Mouse (Mus musculus) ovary, adult 2 months (tissue): ENCODE results near the gene Brd7. TPM values are rescaled to one million over a fixed set of nuclear protein-coding genes. Genes with fewer than 3 reads are reported as not detected.

Experiments used
- polyA plus RNA-seq: library from polyadenylated mRNA; depleted of rRNA; stranded (reverse); fragments of >200 nt; gene quantifications from 2 replicates; pipeline ENCODE4 v1.2.3, GENCODE M21; 2012; rRNA removed

Brd7 gene
- polyA plus RNA-seq: 20.0 and 21.4 TPM in 2 replicates

DNA sequence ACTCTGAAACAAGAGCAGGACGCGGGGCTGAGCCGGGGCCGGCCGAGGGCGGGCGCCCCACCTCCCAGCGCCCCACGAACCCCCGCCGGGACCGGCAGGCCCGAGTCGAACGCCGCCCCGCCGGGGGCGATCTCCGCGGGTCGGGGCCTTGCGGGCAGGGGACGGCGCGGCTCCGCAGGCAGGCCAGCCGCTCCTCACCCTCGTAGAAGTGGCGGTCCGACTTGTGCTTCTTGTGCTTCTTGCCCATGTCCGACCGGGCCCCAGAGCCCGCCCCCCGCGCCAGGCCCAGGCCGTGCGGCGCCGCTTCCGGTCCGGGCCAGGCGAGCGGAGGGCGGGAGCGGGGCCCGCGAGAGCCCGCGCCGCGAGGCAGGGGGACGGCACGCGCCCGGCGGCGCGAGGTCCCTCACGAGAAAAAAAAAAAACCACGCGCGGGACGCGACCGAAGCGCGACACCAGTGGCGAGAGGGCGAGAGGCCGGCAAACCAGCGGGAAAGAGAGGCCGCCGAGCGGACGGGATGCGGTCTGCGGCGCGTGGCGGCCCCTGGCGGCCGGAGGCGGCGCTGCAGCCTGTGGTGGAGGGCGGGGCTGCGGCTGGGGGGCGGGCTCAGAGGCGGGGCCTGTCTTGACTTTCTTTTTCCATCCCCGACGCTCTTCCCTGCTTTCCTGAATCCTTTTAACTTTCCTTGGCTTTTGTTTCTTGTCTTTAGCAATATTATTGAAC is at the start of gene Brd7:
Gene Brd7, minus strand, starts transcription at position 487 of the 721 bp plus-strand sequence.

Other genes starting within 250 kb of the Brd7 start
- 6.4 and 7.7 TPM in 2 replicates for gene Cnep1r1, start 243.4 kb downstream of the Brd7 start, polyA plus RNA-seq
- 18.7 and 19.5 TPM in 2 replicates for gene Heatr3, start 224.3 kb downstream of the Brd7 start, polyA plus RNA-seq
- gene Tent4b, start 163.0 kb downstream of the Brd7 start, polyA plus RNA-seq: 16.9 and 18.1 TPM in 2 replicates
- gene Adcy7, start 89.8 kb downstream of the Brd7 start, polyA plus RNA-seq: 29.4 and 33.0 TPM in 2 replicates
- gene Nkd1, start 159.2 kb upstream of the Brd7 start, polyA plus RNA-seq: 54.2 and 73.2 TPM in 2 replicates